Mouse (Mus musculus): Measurements from ENCODE around the gene Nob1. TPM values are rescaled to one million over a fixed set of nuclear protein-coding genes. Genes with fewer than 3 reads are reported as not detected.

Gene Nob1
- polyA plus RNA-seq, 2 experiments = 16.0 to 30.9 TPM

- Histone ChIP-seq H3K4me2 (ENCODE audit: low read depth) (no peak overlapping the region), H3K9ac (replicated peaks) (no peak overlapping the region), H3K4me1 (replicated peaks; ENCODE audit: control insufficient read depth in 2 of 2, insufficient read depth in 2 of 2, low read length in 1 of 2) (peaks cover 23 to 32% of the 10 kb centered on the region in 2 experiments), H3K27ac (no peak overlapping the region), H3K36me3 (replicated peaks; ENCODE audit: control insufficient read depth, insufficient read depth, low read depth) (no peaks in the 10 kb centered on the region), H3K4me3 (ENCODE audit: insufficient read depth in 1 of 2, low read depth in 2 of 2, low read length in 2 of 2) (no peak overlapping the region), H3K27me3 (ENCODE audit: control insufficient read depth, insufficient read depth, low read length) (no peaks in the 10 kb centered on the region), H3K9me3 (ENCODE audit: control insufficient read depth, low read length) (no peaks in the 10 kb centered on the region)
- no peak for ATAC-seq (ENCODE audit: insufficient read depth)
- WGBS (ENCODE audit: insufficient replicate concordance) = 49% methylated on average over 9 of the region's 9 CpGs
- DNase-seq (ENCODE audit: low read depth in 3 of 3, low spot score in 3 of 3) = no peak
- no peak for TF ChIP-seq CTCF (IDR thresholded peaks at IDR 0.05; ENCODE audit: low read depth)
- no peak for TF ChIP-seq EP300 (IDR thresholded peaks at IDR 0.05; ENCODE audit: low read depth)
These were observed 25.4 kb downstream of the Nob1 start for GRCm38 (mm10) chr8:107399495-107399894.

- no peaks in the 10 kb centered on the region for H3K9me3 ChIP-seq (ENCODE audit: control insufficient read depth, low read length)
These were observed 27.2 kb downstream of the Nob1 start for GRCm38 (mm10) chr8:107397665-107398064.

DNA sequence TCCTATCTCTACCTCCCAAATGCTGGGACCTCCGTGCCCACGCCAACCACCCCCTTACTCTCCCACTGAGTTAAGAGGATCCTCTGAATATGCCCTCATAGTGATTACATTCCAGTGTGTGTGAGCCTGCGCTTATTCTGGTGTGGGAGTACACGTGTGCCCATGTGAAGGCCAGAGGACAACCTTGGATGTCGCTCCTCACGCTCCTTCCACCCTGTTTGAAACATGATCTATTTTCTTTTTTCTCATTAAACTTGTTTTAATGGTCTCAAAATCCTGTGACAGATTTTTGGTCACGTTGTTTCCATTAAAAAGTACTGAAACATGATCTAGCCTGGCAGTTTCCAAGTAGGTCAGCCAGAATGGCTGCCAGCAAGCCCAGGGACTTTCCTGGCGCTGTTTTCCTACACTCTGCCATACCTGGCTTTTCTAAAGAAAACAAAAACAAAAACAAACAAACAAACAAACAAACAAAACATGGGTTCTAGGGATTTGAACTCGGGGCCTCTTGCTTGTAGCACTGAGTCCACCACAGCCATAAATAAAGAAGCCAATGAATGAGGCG is 28.7 kb downstream of the Nob1 start:
- H3K9ac ChIP-seq (replicated peaks) = no peak overlapping the region
- no peak overlapping the region for H3K27ac ChIP-seq
- no peaks in the 10 kb centered on the region; a peak in 1 of 4 replicates for H3K4me1 ChIP-seq (replicated peaks; ENCODE audit: control insufficient read depth in 2 of 2, insufficient read depth in 2 of 2, low read length in 1 of 2)
- H3K4me3 ChIP-seq (ENCODE audit: insufficient read depth in 1 of 2, low read depth in 2 of 2, low read length in 2 of 2) = no peak overlapping the region
- no peak overlapping the region for H3K4me2 ChIP-seq (ENCODE audit: low read depth)
- DNase-seq (ENCODE audit: low read depth in 3 of 3, low spot score in 3 of 3) (no peak), ATAC-seq (ENCODE audit: insufficient read depth) (no peak)
- 74% methylated on average over 10 of the region's 10 CpGs for WGBS (ENCODE audit: insufficient replicate concordance)
- no peaks in the 10 kb centered on the region for H3K36me3 ChIP-seq (replicated peaks; ENCODE audit: control insufficient read depth, insufficient read depth, low read depth)
- no peaks in the 10 kb centered on the region for H3K27me3 ChIP-seq (ENCODE audit: control insufficient read depth, insufficient read depth, low read length)
- no peak for TF ChIP-seq CTCF (IDR thresholded peaks at IDR 0.05; ENCODE audit: low read depth)
- no peak for TF ChIP-seq EP300 (IDR thresholded peaks at IDR 0.05; ENCODE audit: low read depth)
- no peaks in the 10 kb centered on the region for H3K9me3 ChIP-seq (ENCODE audit: control insufficient read depth, low read length)

More at GRCm38 (mm10) chr8:107397665-107398064, 27.2 kb downstream of the Nob1 start:
- no peaks in the 10 kb centered on the region for H3K27me3 ChIP-seq (ENCODE audit: control insufficient read depth, insufficient read depth, low read length)
- no peak overlapping the region for H3K9ac ChIP-seq (replicated peaks)
- TF ChIP-seq CTCF (IDR thresholded peaks at IDR 0.05; ENCODE audit: low read depth) (no peak), EP300 (IDR thresholded peaks at IDR 0.05; ENCODE audit: low read depth) (no peak)
- peaks cover 13 to 14% of the 10 kb centered on the region in 2 experiments for H3K4me1 ChIP-seq (replicated peaks; ENCODE audit: control insufficient read depth in 2 of 2, insufficient read depth in 2 of 2, low read length in 1 of 2)
- H3K27ac ChIP-seq = no peak overlapping the region
- ATAC-seq (ENCODE audit: insufficient read depth) = no peak
- H3K4me2 ChIP-seq (ENCODE audit: low read depth) = no peak overlapping the region
- H3K36me3 ChIP-seq (replicated peaks; ENCODE audit: control insufficient read depth, insufficient read depth, low read depth) = no peaks in the 10 kb centered on the region
- no peak overlapping the region for H3K4me3 ChIP-seq (ENCODE audit: insufficient read depth in 1 of 2, low read depth in 2 of 2, low read length in 2 of 2)
- 69% methylated on average over 12 of the region's 12 CpGs for WGBS (ENCODE audit: insufficient replicate concordance)
- no peak for DNase-seq (ENCODE audit: low read depth in 3 of 3, low spot score in 3 of 3)

- TF ChIP-seq CTCF (IDR thresholded peaks at IDR 0.05; ENCODE audit: low read depth) (no peak), EP300 (IDR thresholded peaks at IDR 0.05; ENCODE audit: low read depth) (no peak)
These were observed 29.5 kb downstream of the Nob1 start for GRCm38 (mm10) chr8:107395397-107395796.

DNA sequence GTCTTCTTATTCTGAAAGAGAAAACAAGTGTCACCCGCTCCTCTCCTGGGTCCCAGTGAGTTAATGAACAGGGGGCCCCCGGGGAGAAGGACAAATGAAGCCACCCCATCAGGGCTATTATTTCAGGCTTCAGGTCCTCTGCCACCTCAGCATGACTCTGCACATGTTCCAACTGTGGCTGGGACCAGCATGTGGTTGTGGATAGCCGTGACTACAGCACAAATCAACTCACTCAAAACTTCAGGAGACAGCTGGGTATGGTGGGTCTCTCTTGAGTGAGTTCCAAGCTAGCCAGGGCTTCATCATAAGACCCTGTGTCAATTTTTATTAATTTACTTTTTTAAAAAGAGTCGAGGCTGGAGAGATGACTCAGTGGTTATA is 33.7 kb downstream of the Nob1 start:
- TF ChIP-seq CTCF (IDR thresholded peaks at IDR 0.05; ENCODE audit: low read depth) (no peak), EP300 (IDR thresholded peaks at IDR 0.05; ENCODE audit: low read depth) (no peak)
- 47% methylated on average over 4 of the region's 4 CpGs for WGBS (ENCODE audit: insufficient replicate concordance)
- Histone ChIP-seq H3K4me1 (replicated peaks; ENCODE audit: control insufficient read depth in 2 of 2, insufficient read depth in 2 of 2, low read length in 1 of 2) (peaks cover 0 to 2% of the 10 kb centered on the region in 2 experiments; a peak in 2 of 4 replicates), H3K4me3 (ENCODE audit: insufficient read depth in 1 of 2, low read depth in 2 of 2, low read length in 2 of 2) (no peak overlapping the region), H3K4me2 (ENCODE audit: low read depth) (no peak overlapping the region), H3K9ac (replicated peaks) (no peak overlapping the region), H3K27ac (no peak overlapping the region), H3K36me3 (replicated peaks; ENCODE audit: control insufficient read depth, insufficient read depth, low read depth) (no peaks in the 10 kb centered on the region), H3K27me3 (ENCODE audit: control insufficient read depth, insufficient read depth, low read length) (no peaks in the 10 kb centered on the region), H3K9me3 (ENCODE audit: control insufficient read depth, low read length) (no peaks in the 10 kb centered on the region)
- no peak for DNase-seq (ENCODE audit: low read depth in 3 of 3, low spot score in 3 of 3)
- no peak for ATAC-seq (ENCODE audit: insufficient read depth)

More at GRCm38 (mm10) chr8:107395397-107395796, 29.5 kb downstream of the Nob1 start:
- DNase-seq (ENCODE audit: low read depth in 3 of 3, low spot score in 3 of 3) (no peak), ATAC-seq (ENCODE audit: insufficient read depth) (no peak)
- Histone ChIP-seq H3K9me3 (ENCODE audit: control insufficient read depth, low read length) (no peaks in the 10 kb centered on the region), H3K9ac (replicated peaks) (no peak overlapping the region), H3K4me1 (replicated peaks; ENCODE audit: control insufficient read depth in 2 of 2, insufficient read depth in 2 of 2, low read length in 1 of 2) (no peaks in the 10 kb centered on the region), H3K4me2 (ENCODE audit: low read depth) (no peak overlapping the region), H3K36me3 (replicated peaks; ENCODE audit: control insufficient read depth, insufficient read depth, low read depth) (no peaks in the 10 kb centered on the region), H3K27ac (no peak overlapping the region), H3K27me3 (ENCODE audit: control insufficient read depth, insufficient read depth, low read length) (no peaks in the 10 kb centered on the region), H3K4me3 (ENCODE audit: insufficient read depth in 1 of 2, low read depth in 2 of 2, low read length in 2 of 2) (no peak overlapping the region)
